Mouse (Mus musculus) intestine, embryonic 14.5 days (tissue): ENCODE data around the gene Gtf3c5. TPM values are rescaled to one million over a fixed set of nuclear protein-coding genes. Genes with fewer than 3 reads are reported as not detected.

Source experiments
- ATAC-seq: fragments of 200-750 bp; cut with Nextera tagmentation; replicated peaks from 2 replicates; pipeline ENCODE4 v1.8.0; 2017; ENCODE audit warnings: low read depth, moderate number of reproducible peaks, moderate TSS enrichment, moderate library complexity; ENCODE audit not compliant: low FRiP score, low TSS enrichment
- DNase-seq: peaks from one replicate; pipeline ENCODE4 v3.0.0-alpha.2; 2018; ENCODE audit warnings: low spot score
- H3K27ac ChIP-seq: fragments of 300-500 bp; sonication (generic); 2 replicates; pipeline ENCODE4 v1.5.1; 2014; ENCODE audit warnings: low read depth, mild to moderate bottlenecking, control low read depth
- H3K27me3 ChIP-seq: fragments of 300-500 bp; sonication (generic); replicated peaks from 2 replicates; pipeline ENCODE4 v1.6.1; 2014; ENCODE audit warnings: low read length, control low read depth; ENCODE audit not compliant: control insufficient read depth, insufficient read depth
- H3K36me3 ChIP-seq: fragments of 300-500 bp; sonication (generic); 2 replicates; pipeline ENCODE4 v1.6.1; 2014; ENCODE audit warnings: low read length, control low read depth; ENCODE audit not compliant: control insufficient read depth, insufficient read depth
- H3K4me1 ChIP-seq: fragments of 300-500 bp; sonication (generic); replicated peaks from 2 replicates; pipeline ENCODE4 v1.6.1; 2014; ENCODE audit warnings: low read length, control low read depth, mixed read lengths; ENCODE audit not compliant: control insufficient read depth, insufficient read depth
- H3K4me2 ChIP-seq: fragments of 300-500 bp; sonication (generic); 2 replicates; pipeline ENCODE4 v1.6.1; 2014; ENCODE audit warnings: low read length
- H3K4me3 ChIP-seq: fragments of 300-500 bp; sonication (generic); 2 replicates; pipeline ENCODE4 v1.5.1; 2014; ENCODE audit warnings: low read depth, low read length, control low read depth, mixed read lengths
- H3K9ac ChIP-seq: fragments of 300-500 bp; sonication (generic); 2 replicates; pipeline ENCODE4 v1.6.1; 2014; ENCODE audit warnings: mild to moderate bottlenecking, low read length
- H3K9me3 ChIP-seq: fragments of 300-500 bp; sonication (generic); 2 replicates; pipeline ENCODE4 v1.6.1; 2016; ENCODE audit warnings: low read length, control low read depth; ENCODE audit not compliant: control insufficient read depth
- WGBS: fragments of 180-500 bp; shearing (Covaris S2); extraction: QIAGEN DNeasy Blood & Tissue Kit; methylation state at CpG from one replicate; pipeline ENCODE4 v1.1.7; 2014; 5-methylcytosine and 5-hydroxymethylcytosine counted together
- polyA plus RNA-seq: library from polyadenylated mRNA; unstranded; fragments of >200 nt; fragmentation: Nextera tagmentation; extraction: Ambion mirVana; gene quantifications from 2 replicates; pipeline ENCODE4 v1.2.1, GENCODE M21; 2014

The Gtf3c5 gene
- polyA plus RNA-seq, 1 experiment from 2014 or later, result 30.5 TPM

GRCm38 (mm10) chr2:28528354-28528730 is 55.2 kb downstream of the Gtf3c5 start:
- Histone ChIP-seq H3K27ac (no peak overlapping the region), H3K4me3 (no peak overlapping the region), H3K4me1 (peaks cover 41% of the 10 kb centered on the region), H3K4me2 (no peak overlapping the region), H3K27me3 (no peaks in the 10 kb centered on the region), H3K36me3 (no peaks in the 10 kb centered on the region), H3K9ac (no peak overlapping the region), H3K9me3 (no peaks in the 10 kb centered on the region)
- WGBS, result 92% methylated on average over 7 of the region's 7 CpGs
- ATAC-seq, result no peak
- DNase-seq, result no peak

- WGBS, result 88% methylated on average over 20 of the region's 20 CpGs
- H3K9me3 ChIP-seq, result no peaks in the 10 kb centered on the region
- ATAC-seq, result no peak
- no peak overlapping the region for H3K9ac ChIP-seq
- no peak overlapping the region for H3K4me3 ChIP-seq
- no peaks in the 10 kb centered on the region for H3K36me3 ChIP-seq
- H3K27me3 ChIP-seq, result no peaks in the 10 kb centered on the region
- no peak overlapping the region for H3K4me2 ChIP-seq
- DNase-seq, result no peak
- H3K27ac ChIP-seq, result no peak overlapping the region
- H3K4me1 ChIP-seq, result peaks cover 37% of the 10 kb centered on the region
Observed at GRCm38 (mm10) chr2:28527436-28528353, 55.9 kb downstream of the Gtf3c5 start.

- H3K27me3 ChIP-seq, result no peaks in the 10 kb centered on the region
- ATAC-seq, result no peak; the same call in 1 of the 2 replicates
- H3K4me3 ChIP-seq, result no peak overlapping the region
- peak overlapping the region; percentile 80 for H3K27ac ChIP-seq
- H3K4me1 ChIP-seq, result peaks cover 31% of the 10 kb centered on the region
- peak overlapping the region; percentile 22 for H3K4me2 ChIP-seq
- no peaks in the 10 kb centered on the region for H3K9me3 ChIP-seq
- 24% methylated on average over 12 of the region's 12 CpGs for WGBS
- no peak overlapping the region for H3K9ac ChIP-seq
- H3K36me3 ChIP-seq, result no peaks in the 10 kb centered on the region
- DNase-seq, result peak; percentile 74
Observed at GRCm38 (mm10) chr2:28525943-28526876, 57.3 kb downstream of the Gtf3c5 start.

- Histone ChIP-seq H3K9me3 (no peaks in the 10 kb centered on the region), H3K9ac (no peak overlapping the region), H3K27me3 (no peaks in the 10 kb centered on the region), H3K4me3 (no peak overlapping the region), H3K36me3 (no peaks in the 10 kb centered on the region), H3K27ac (peak overlapping the region; percentile 80), H3K4me1 (peaks cover 31% of the 10 kb centered on the region), H3K4me2 (peak overlapping the region; percentile 22)
- DNase-seq (no peak), ATAC-seq (peak; percentile 89)
- 14% methylated on average over 11 of the region's 11 CpGs for WGBS
Observed at GRCm38 (mm10) chr2:28525219-28525942, 58.2 kb downstream of the Gtf3c5 start.

DNA sequence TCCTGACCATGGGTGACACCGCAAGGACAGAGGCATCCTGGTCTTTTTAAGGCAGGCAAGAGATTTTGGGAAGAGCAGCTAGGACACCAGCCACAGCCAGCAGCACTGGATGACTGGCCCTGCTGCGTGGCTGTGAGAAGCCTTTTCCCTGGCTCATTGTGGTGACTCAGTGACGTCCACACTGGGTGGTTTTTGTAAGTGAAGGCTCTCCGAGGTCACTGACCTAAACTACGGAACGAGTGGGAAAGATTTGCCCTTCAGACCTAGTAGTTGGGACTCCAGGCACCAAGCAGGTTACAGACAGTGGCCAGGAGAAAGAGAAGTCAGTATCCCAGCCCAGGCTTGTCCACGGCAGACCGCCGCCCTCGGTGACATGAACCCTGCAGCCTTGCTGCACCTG is 59.1 kb downstream of the Gtf3c5 start:
- WGBS, result 83% methylated on average over 10 of the region's 10 CpGs
- Histone ChIP-seq H3K27ac (no peak overlapping the region), H3K9ac (no peak overlapping the region), H3K36me3 (no peaks in the 10 kb centered on the region), H3K27me3 (no peaks in the 10 kb centered on the region), H3K4me2 (no peak overlapping the region), H3K4me1 (peaks cover 31% of the 10 kb centered on the region), H3K9me3 (no peaks in the 10 kb centered on the region), H3K4me3 (no peak overlapping the region)
- ATAC-seq, result no peak
- no peak for DNase-seq

DNA sequence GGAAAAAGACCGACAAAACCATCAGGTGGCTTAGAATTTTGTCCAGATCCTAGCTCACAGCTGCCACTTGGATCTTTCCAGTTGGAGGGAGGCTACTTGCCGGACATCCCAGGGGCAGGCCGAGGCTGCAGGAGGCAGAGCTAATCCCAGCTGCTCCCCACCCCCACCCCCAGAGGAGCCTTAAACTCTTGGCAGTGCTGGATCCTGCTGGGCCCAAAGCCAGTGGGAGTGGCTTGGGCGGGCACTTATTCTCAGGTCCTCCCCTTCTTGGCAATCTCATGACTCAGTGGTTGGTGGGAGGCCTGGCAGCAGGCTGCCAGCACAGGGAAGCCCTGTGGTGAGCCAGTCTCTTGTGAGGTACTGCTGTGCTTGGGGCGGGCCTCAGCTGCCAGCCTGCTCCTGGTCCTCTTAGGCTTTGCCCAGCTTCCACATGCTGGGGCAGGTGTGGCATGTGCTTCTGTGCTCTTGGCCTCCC is 59.9 kb downstream of the Gtf3c5 start:
- WGBS, result 26% methylated on average over 5 of the region's 5 CpGs
- Histone ChIP-seq H3K4me3 (no peak overlapping the region), H3K9me3 (no peaks in the 10 kb centered on the region), H3K27ac (no peak overlapping the region), H3K36me3 (no peaks in the 10 kb centered on the region), H3K9ac (no peak overlapping the region), H3K4me2 (no peak overlapping the region), H3K27me3 (no peaks in the 10 kb centered on the region), H3K4me1 (peaks cover 31% of the 10 kb centered on the region)
- ATAC-seq, result peak; percentile 40; the same call in 1 of the 2 replicates
- peak; percentile 81 for DNase-seq

GRCm38 (mm10) chr2:28522166-28522565 is 61.4 kb downstream of the Gtf3c5 start:
- Histone ChIP-seq H3K4me3 (no peak overlapping the region), H3K9me3 (no peaks in the 10 kb centered on the region), H3K27me3 (no peaks in the 10 kb centered on the region), H3K36me3 (no peaks in the 10 kb centered on the region), H3K9ac (no peak overlapping the region), H3K4me1 (peaks cover 36% of the 10 kb centered on the region), H3K4me2 (no peak overlapping the region), H3K27ac (no peak overlapping the region)
- 80% methylated on average over 4 of the region's 4 CpGs for WGBS
- ATAC-seq (no peak), DNase-seq (no peak)

DNA sequence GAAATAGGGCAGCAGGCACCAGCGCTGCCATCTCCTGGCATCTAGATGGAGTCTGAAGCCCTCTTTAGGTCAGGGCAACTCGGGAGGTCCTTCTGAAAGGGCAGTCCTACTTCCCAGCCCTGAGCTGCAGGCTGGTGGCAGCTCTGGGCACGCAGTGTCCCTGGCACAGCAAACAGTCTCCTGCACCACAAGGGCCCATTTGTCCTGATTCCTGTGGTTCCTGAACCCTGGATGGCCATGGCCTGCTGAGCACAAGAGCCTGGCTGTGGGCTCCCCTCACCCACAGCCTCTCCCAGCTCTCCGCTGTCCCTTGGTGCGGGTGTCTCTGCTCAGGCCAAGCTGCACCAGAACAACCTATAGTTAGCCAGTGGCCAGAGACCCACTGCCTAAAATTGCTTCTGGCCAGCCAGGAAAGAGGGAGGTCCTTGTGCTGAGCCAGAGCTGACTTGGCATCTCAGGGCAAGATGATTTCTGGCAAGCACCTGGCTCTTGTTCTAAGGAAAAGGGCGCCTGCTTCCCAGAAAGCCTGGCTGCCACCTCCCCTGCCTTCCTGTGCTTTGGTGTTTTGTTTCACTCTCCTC is 61.9 kb downstream of the Gtf3c5 start:
- H3K27me3 ChIP-seq, result no peaks in the 10 kb centered on the region
- peaks cover 36% of the 10 kb centered on the region for H3K4me1 ChIP-seq
- no peak for ATAC-seq
- no peak overlapping the region for H3K4me3 ChIP-seq
- no peak for DNase-seq
- H3K27ac ChIP-seq, result no peak overlapping the region
- WGBS, result 82% methylated on average over 6 of the region's 6 CpGs
- no peaks in the 10 kb centered on the region for H3K36me3 ChIP-seq
- no peaks in the 10 kb centered on the region for H3K9me3 ChIP-seq
- H3K4me2 ChIP-seq, result no peak overlapping the region
- no peak overlapping the region for H3K9ac ChIP-seq
